Mouse (Mus musculus) cerebellum, adult 9-10 months (tissue): ENCODE results near the gene Pgm3.
A peak's percentile ranks its signal among the peaks of the same experiment; 100 is the strongest.

Experiments
- DNase-seq: peaks from one replicate; pipeline ENCODE4 v3.0.0; 2022

Pgm3 gene

GRCm38 (mm10) chr9:86569314-86569910 lies 2.2 kb downstream of the Pgm3 start:
- no peak for DNase-seq

- no peak for DNase-seq
These were observed 11.1 kb downstream of the Pgm3 start for GRCm38 (mm10) chr9:86560543-86560942.

DNA sequence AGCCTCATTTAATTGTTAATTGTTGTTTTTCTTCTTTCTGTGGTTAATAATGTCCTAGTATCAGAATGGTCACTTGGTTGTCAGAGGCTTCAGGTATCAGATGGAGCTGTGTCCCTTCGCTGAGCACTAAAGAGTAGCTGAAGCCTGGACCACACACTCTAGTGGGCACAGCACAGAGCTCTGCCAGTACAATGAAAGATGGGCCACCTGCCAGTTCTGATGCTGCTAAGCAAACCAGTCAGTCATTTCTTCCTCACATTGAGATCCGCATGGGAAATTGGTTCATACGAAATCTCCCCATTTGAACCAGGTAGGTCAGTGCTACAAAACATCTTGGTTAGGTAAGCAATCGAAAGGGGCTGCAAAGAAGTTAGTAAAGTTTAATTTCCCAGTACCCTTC lies 17.0 kb downstream of the Pgm3 start:
- DNase-seq: no peak

- peak; percentile 21 for DNase-seq
These were observed 17.8 kb downstream of the Pgm3 start for GRCm38 (mm10) chr9:86553886-86554285.

DNA sequence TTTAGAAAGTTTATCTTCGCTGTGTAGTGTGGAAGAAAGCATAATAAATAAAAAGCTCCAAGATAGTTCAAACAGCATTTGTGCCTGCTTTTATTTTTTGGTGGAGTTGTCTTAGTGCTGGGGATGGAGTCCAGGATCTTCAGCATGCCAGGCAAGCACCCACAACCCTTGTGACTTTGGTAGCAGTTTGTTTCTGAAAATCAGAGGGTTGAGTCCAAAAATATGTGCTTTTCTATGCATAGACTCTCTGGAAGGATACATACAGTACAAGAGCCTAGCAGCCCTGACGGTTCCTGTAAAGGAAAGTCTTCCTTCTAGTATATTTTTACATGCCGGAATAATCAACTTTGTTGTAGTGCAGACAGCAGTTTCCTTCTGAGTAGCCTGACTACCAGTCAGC lies 20.9 kb downstream of the Pgm3 start:
- no peak for DNase-seq

DNA sequence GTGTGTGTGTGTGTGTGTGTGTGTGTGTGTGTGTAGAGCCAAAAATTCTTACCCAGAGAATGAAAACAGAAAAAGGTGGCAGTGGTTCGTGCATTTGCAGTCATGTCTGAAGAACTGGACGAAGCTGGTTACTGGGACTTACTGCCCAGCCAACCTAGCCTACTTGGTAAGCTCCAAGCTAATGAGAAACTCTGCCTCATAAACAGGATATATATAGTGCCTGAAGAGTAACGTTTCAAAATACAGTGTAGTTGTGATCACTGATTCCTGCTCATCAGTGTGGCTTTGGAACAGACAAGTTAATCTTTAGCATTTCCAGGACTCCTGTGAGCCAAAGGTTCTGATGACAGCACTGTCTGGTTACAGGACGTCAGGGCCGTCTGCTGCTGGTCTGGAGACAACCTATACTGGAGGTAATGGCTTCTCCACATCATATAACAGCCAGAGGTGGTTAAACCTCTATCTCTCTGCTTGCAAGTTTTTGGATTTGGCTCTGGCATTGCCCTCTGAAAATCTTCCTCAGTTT lies 21.9 kb downstream of the Pgm3 start:
- DNase-seq: no peak

GRCm38 (mm10) chr9:86544559-86544958 lies 27.1 kb downstream of the Pgm3 start:
- DNase-seq: no peak

- DNase-seq: no peak
These were observed 28.2 kb downstream of the Pgm3 start for GRCm38 (mm10) chr9:86543451-86543850.

DNA sequence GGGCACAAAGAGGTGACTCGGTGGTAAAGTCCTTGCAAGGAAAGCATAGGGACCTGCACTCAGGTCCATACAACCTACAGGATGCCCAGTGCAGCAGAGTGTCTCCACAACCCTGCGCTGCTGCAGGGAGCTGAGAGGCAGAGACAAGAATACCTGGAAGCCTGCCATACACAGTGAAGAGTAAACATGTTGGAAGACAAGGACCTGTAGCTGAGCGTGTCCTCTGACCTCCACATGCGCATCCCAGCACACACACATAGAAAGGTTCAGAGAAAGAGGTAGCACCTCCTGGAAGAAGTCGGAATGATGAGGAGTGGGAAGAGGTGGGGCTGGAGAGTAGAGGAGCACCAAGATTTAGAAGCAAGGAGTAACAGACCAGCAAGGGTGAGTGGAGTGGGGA lies 37.6 kb downstream of the Pgm3 start:
- no peak for DNase-seq

GRCm38 (mm10) chr9:86525600-86525999 lies 46.0 kb downstream of the Pgm3 start:
- DNase-seq: no peak

DNA sequence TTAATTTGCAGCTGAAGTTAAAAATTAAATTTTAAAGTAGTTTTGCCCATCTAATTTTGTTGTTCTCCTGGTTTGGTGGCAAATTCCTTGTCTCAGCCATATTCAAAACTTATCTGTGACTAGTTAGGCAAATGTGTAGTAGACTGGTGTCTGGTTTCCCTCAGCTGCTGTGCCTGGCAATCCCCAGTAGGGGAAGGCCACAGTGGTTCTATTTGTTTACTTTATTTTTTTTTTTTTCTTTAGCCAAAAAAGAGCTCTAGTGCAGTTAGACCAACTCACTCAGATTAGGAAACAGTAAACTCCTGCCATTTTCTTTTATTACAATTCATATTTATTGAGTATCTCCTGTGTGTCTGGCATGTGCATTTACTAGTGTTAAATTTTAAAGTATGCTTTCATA lies 49.3 kb downstream of the Pgm3 start:
- no peak for DNase-seq

GRCm38 (mm10) chr9:86514798-86515197 lies 56.8 kb downstream of the Pgm3 start:
- DNase-seq: no peak

DNA sequence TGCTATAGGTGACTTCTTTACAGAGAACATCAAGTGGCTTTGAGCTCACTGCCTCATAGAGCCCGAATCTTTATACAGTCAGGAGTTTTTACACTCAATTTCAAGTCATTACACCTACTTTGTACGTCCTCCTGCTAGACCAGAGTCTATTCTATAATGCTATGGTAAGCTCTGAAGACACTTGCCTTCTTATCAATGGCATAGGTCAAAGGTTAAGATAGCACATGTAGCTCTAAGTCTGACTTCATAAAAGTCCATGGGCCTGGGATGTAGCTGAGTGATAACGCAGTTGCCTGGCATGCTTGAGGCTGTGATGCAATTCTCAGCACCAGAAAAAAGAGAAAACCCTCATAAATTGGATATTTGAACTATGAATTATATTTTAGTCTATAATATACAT lies 57.3 kb downstream of the Pgm3 start:
- DNase-seq: no peak

GRCm38 (mm10) chr9:86513733-86514132 lies 57.9 kb downstream of the Pgm3 start:
- no peak for DNase-seq

DNA sequence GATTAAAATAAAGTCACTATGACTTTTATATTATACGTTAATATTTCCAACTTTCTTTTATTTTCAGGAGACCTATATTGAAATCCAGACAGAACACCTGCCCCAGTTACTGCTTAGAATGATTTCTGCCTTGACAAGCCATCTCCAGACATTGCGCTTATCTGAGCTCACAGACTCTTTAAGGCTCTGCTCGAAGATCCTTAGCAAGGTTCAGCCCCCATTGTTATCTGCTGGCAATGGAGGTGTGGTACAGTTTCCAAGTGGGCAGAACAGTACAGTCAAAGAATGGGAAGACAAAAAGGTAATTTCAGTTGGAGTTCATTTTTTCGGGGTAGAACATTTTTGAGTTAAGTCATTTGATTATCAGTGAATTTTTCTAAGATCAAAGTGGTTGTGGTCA lies 64.2 kb downstream of the Pgm3 start:
- DNase-seq: no peak
